Mouse (Mus musculus): Measurements from ENCODE around the gene Tbk1.

DNA sequence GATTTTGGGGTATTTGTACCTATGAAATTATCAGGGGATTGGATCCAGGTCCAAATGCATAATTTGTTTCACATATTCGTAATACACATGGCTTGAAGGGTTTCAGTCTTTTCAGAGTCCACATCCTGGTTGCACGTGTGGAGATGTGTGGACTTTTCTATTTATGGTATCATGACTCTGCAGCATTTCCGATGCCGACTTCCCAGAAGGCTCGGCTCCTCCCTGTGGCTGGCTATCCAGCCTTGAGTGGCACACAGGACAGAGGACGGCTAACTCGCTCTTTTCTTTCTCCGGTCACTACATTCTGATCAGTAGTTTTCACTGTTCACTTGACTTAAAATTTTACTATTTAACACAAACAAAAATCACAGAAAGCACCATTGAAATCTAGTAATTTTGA, 22.1 kb downstream of the Tbk1 start:
- TF ChIP-seq CTCF (IDR thresholded peaks at IDR 0.05), result no peak
- no peak for TF ChIP-seq EP300 (IDR thresholded peaks at IDR 0.05)

Data from lung, postnatal 0 days (tissue).